Mouse (Mus musculus) limb, embryonic 14.5 days (tissue): Measurements from ENCODE around the gene R3hdm2. TPM values are rescaled to one million over a fixed set of nuclear protein-coding genes. Genes with fewer than 3 reads are reported as not detected.

ENCODE experiments used
- ATAC-seq: fragments of 200-750 bp; cut with Nextera tagmentation; 2 replicates; pipeline ENCODE4 v1.8.0; 2017; ENCODE audit warnings: low read depth, moderate number of reproducible peaks, moderate TSS enrichment; ENCODE audit not compliant: low FRiP score
- DNase-seq: peaks from one replicate; pipeline ENCODE4 v3.0.0-alpha.2; 2015; ENCODE audit warnings: low spot score
- H3K27ac ChIP-seq: fragments of 300-500 bp; sonication (generic); replicated peaks from 2 replicates; pipeline ENCODE4 v1.5.1; 2014; ENCODE audit warnings: low read depth, mild to moderate bottlenecking, low read length, moderate library complexity, mixed read lengths
- H3K27me3 ChIP-seq: fragments of 300-500 bp; sonication (generic); 2 replicates; pipeline ENCODE4 v1.6.1; 2014; ENCODE audit warnings: low read length, mixed read lengths; ENCODE audit not compliant: control insufficient read depth, insufficient read depth
- H3K36me3 ChIP-seq: fragments of 300-500 bp; sonication (generic); 2 replicates; pipeline ENCODE4 v1.6.1; 2014; ENCODE audit warnings: mild to moderate bottlenecking, low read length, moderate library complexity, mixed read lengths; ENCODE audit not compliant: control insufficient read depth, insufficient read depth
- H3K4me1 ChIP-seq: fragments of 300-500 bp; sonication (generic); 2 replicates; pipeline ENCODE4 v1.6.1; 2014; ENCODE audit warnings: antibody characterized with exemption, low read length, mixed read lengths; ENCODE audit not compliant: control insufficient read depth, insufficient read depth
- H3K4me2 ChIP-seq: fragments of 300-500 bp; sonication (generic); replicated peaks from 2 replicates; pipeline ENCODE4 v1.6.1; 2014; ENCODE audit warnings: low read depth, mild to moderate bottlenecking, low read length, moderate library complexity; ENCODE audit not compliant: severe bottlenecking
- H3K4me3 ChIP-seq: fragments of 300-500 bp; sonication (generic); replicated peaks from 2 replicates; pipeline ENCODE4 v1.5.1; 2014; ENCODE audit warnings: low read length
- H3K9ac ChIP-seq: fragments of 300-500 bp; sonication (generic); 2 replicates; pipeline ENCODE4 v1.6.1; 2014; ENCODE audit warnings: mild to moderate bottlenecking, low read depth, low read length, moderate library complexity; ENCODE audit not compliant: severe bottlenecking
- H3K9me3 ChIP-seq: fragments of 300-500 bp; sonication (generic); 2 replicates; pipeline ENCODE4 v1.6.1; 2016; ENCODE audit warnings: low read length; ENCODE audit not compliant: control insufficient read depth
- POLR2A ChIP-seq: fragments of 200-500 bp; IDR thresholded peaks from 2 replicates; pipeline ENCODE4 v1.8.0; 2012; ENCODE audit warnings: inconsistent platforms, mild to moderate bottlenecking, moderate library complexity, borderline replicate concordance; ENCODE audit not compliant: insufficient read depth, insufficient read length; ENCODE audit errors: extremely low read depth
- WGBS: fragments of 180-500 bp; shearing (Covaris S2); extraction: QIAGEN DNeasy Blood & Tissue Kit; methylation state at CpG from one replicate; pipeline ENCODE4 v1.1.7; 2014; 5-methylcytosine and 5-hydroxymethylcytosine counted together
- polyA plus RNA-seq, 2 experiments: library from polyadenylated mRNA; depleted of rRNA in 1 of 2; stranded (reverse) in 1 of 2; unstranded in 1 of 2; fragments of >200 nt; fragmentation: Nextera tagmentation in 1 of 2; extraction: Ambion mirVana in 1 of 2; gene quantifications; 2 replicates each; pipeline versions ENCODE4 v1.2.1 to v1.2.3; 2012 to 2014

Gene R3hdm2
- polyA plus RNA-seq, 2 experiments: 38.3 to 58.0 TPM

DNA sequence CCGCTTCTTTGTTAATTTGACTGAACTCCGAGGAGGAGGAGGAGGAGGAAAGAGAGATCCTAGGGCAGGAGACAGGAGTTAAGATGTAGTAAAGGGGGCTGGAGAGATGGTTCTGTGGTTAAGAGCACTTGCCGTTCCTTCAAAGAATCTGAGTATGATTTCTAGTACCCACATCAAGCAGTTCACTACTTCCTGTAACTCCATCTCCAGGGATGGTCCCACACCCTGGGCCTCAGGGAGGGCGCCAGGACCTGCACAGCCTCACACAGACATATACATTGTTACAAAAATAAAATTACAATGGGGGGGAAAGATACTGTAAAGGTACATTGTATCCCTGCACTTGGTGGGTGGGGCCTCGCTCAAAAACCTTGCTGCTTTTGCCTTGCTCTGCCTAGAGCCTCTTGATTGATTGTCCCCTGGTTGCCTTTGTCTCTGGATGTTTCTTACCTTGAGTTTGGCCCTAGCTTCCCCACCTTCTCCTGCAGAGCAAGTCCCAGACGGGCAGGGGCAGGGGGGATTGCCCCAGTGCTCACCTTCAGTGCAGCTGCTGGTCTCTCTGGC, 42.5 kb upstream of the R3hdm2 start:
- Histone ChIP-seq H3K27me3 (no peaks in the 10 kb centered on the region), H3K4me1 (no peaks in the 10 kb centered on the region), H3K4me2 (no peak overlapping the region), H3K36me3 (peaks cover 48% of the 10 kb centered on the region), H3K27ac (no peak overlapping the region), H3K9me3 (no peaks in the 10 kb centered on the region), H3K4me3 (no peak overlapping the region), H3K9ac (no peak overlapping the region)
- ATAC-seq: no peak
- no peak for TF ChIP-seq POLR2A
- WGBS: 79% methylated on average over 6 of the region's 6 CpGs
- DNase-seq: no peak

DNA sequence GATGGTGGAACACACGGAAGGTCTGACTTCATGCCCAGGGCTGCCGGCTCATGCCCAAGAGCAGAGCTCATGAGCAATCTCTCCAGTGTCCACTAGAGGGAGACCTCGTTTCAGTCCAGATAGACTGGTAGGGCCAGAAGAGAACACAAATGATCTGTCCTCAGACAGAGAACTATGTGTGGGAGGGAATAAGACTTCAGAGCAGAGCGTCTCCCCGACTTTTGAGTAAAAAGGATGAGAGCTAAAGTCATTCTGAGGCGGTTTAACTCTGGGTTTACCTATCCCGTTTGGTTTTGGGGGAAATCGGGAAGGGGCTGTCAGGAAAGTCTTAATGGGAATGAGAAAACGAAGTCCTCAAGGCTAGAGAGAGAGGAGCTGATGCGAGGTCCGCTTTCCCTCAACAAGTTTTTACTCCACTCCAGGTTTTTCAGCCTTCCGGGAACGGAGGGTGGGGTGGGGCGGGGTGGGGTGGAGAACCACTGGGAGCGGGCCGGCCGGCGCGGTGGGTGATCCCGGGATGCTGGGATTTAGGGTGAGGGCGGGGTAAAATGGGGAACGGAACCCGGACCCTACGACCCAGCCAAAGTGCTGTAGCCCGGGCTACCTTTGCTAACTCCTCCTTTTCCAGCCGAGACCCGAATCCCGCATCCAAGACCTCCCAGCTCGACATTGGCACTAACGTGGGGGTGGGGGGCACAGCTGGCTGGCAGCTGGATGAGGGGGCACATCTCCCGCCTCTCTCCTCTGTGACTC, 41.0 kb upstream of the R3hdm2 start:
- H3K9me3 ChIP-seq: no peaks in the 10 kb centered on the region
- peak; percentile 74 for ATAC-seq
- H3K4me3 ChIP-seq: peak overlapping the region; percentile 50
- H3K4me2 ChIP-seq: peak overlapping the region; percentile 92
- no peaks in the 10 kb centered on the region for H3K27me3 ChIP-seq
- under 1% methylated on average over 31 of the region's 31 CpGs for WGBS
- peak; percentile 47; the same call in 1 of the 2 replicates for TF ChIP-seq POLR2A
- no peaks in the 10 kb centered on the region for H3K4me1 ChIP-seq
- peak overlapping the region; percentile 59 for H3K9ac ChIP-seq
- DNase-seq: peak; percentile 96
- peaks cover 33% of the 10 kb centered on the region for H3K36me3 ChIP-seq
- peak overlapping the region; percentile 95 for H3K27ac ChIP-seq

DNA sequence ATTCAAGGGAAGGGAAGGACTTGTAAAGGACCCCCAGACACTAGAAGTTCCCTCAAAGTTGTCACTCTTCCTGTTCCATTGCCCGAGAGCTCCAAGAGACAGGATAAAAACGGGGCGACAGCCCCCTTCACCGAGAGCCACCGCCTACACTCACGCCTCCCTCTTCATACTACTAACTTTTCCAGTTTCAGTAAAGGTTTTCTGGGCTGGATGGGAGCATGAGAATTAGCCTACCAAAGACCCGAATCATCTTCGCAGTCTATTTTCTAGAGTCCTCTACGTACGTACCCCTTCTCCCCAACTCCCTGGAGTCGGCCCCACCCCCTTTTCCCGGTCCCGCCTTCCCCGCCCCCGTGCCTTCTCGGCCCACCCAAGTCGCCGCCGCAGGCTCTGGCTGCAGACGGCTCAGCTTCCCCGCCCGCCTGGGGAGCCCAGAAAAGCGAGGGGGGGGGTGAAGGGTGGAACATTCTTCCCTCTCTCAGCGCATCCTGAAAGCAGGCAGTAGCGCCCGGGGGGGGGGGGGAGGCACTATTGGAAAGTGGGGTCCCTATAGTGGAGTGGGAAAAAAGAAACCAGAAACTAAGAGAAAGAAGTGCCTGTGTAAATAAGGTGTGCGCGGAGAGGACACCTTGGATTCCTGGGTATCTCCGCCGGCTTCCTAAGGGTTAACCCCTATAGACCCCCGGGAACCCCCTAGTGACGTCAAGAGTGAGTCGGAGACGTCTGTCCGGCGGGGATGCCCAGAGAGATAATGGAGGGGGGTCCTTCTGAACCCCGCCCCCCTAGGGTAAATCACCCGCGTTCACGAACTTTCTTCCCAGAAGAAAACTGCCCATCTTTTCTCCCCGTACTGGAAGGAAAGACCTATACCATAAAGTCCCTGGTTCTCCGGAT, 40.2 kb upstream of the R3hdm2 start:
- WGBS: under 1% methylated on average over 40 of the region's 42 CpGs
- peak; percentile 79 for DNase-seq

DNA sequence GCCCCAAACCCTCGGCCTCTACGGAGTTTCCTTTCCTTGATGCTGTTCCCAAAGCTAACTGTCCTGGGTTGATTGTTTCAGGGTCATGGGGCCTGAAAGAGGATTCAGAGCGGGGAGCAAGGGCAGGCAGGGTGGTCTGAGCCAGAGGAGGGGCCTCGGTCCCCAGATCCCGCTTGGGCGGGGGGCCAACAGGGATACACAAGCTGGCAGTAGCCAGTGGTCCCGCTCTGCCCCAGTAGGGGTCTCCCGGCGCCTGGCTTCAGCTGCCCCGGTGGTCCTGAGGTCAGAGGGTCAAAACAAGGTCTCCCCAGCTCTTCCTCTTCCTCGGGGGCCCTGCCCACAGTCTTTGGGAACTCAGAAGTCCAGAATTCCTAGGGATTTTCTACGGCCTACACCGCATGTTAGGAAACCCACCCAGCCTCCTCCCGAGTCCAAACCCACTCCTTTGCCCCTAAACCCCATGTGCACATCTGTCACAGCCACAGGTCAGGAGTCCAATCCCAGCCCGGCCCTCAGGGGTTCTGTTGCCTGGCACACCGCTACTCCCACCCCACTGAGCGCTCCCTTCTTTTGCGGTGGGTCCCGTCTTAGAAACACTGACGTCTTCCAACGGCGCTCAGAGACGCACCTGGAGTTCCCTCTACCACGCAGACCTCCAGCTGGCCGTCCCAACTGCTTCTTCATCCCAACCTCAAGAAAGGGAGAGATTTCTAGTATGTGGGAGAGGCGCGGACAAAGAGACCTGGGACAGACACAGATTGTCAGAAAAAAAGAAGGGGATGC, 39.4 kb upstream of the R3hdm2 start:
- WGBS: under 1% methylated on average over 23 of the region's 27 CpGs
- Histone ChIP-seq H3K4me1 (no peaks in the 10 kb centered on the region), H3K9ac (peak overlapping the region; percentile 59), H3K4me3 (peak overlapping the region; percentile 50), H3K4me2 (peak overlapping the region; percentile 92), H3K27ac (peak overlapping the region; percentile 95), H3K9me3 (no peaks in the 10 kb centered on the region), H3K36me3 (peaks cover 22% of the 10 kb centered on the region; the same call in 1 of the 2 replicates), H3K27me3 (no peaks in the 10 kb centered on the region)
- ATAC-seq (no peak), DNase-seq (peak; percentile 44)
- no peak for TF ChIP-seq POLR2A

More for the DNA sequence above, 40.2 kb upstream of the R3hdm2 start:
- Histone ChIP-seq H3K4me3 (peak overlapping the region; percentile 50), H3K9ac (peak overlapping the region; percentile 59), H3K4me1 (no peaks in the 10 kb centered on the region), H3K4me2 (peak overlapping the region; percentile 92), H3K27ac (peak overlapping the region; percentile 95), H3K27me3 (no peaks in the 10 kb centered on the region), H3K9me3 (no peaks in the 10 kb centered on the region), H3K36me3 (peaks cover 29% of the 10 kb centered on the region)
- no peak for TF ChIP-seq POLR2A
- peak; percentile 62 for ATAC-seq

DNA sequence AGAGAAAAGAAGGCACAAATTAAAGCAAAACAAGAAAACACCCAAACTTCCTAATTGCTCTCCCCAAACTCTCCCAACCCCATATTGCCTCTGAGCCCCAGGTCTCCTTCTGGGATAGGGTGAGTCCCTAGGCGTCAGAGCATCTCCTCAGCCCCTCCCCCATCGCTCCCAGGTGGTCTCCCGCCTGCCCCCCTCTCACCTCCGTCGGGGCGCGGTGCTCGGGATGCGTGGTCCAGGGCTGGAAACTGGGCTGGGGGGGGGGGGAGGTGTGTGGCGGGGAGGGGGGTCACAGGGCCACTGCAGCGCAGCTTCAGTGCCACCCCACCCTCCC, 38.8 kb upstream of the R3hdm2 start:
- no peak for TF ChIP-seq POLR2A
- DNase-seq (no peak), ATAC-seq (no peak)
- Histone ChIP-seq H3K9me3 (no peaks in the 10 kb centered on the region), H3K27ac (peak overlapping the region; percentile 95), H3K27me3 (no peaks in the 10 kb centered on the region), H3K36me3 (peaks cover 16% of the 10 kb centered on the region; the same call in 1 of the 2 replicates), H3K9ac (peak overlapping the region; percentile 59), H3K4me2 (peak overlapping the region; percentile 92), H3K4me3 (peak overlapping the region; percentile 50), H3K4me1 (no peaks in the 10 kb centered on the region)
- WGBS: 0% methylated on average over 8 of the region's 11 CpGs
